Mouse (Mus musculus) fibroblast of lung, adult 2 months (primary cell): ENCODE data around the gene Galntl6.

Source experiments
- DNase-seq: peaks from one replicate; pipeline ENCODE4 v3.0.0-alpha.2; 2011; ENCODE audit warnings: low read depth

Galntl6 gene

GRCm38 (mm10) chr8:57842462-57843391, 1069.7 kb downstream of the Galntl6 start:
- no peak for DNase-seq

- DNase-seq: no peak
Measured at GRCm38 (mm10) chr8:57841446-57841845, 1071.0 kb downstream of the Galntl6 start.

- DNase-seq: no peak
Measured at GRCm38 (mm10) chr8:57837384-57837783, 1075.1 kb downstream of the Galntl6 start.

- DNase-seq: no peak
Measured at GRCm38 (mm10) chr8:57836981-57837380, 1075.5 kb downstream of the Galntl6 start.

- DNase-seq: no peak
Measured at GRCm38 (mm10) chr8:57836201-57836883, 1076.1 kb downstream of the Galntl6 start.

- no peak for DNase-seq
Measured at GRCm38 (mm10) chr8:57823151-57823550, 1089.3 kb downstream of the Galntl6 start.

- DNase-seq: no peak
Measured at GRCm38 (mm10) chr8:57816034-57816433, 1096.4 kb downstream of the Galntl6 start.

GRCm38 (mm10) chr8:57807060-57807459, 1105.4 kb downstream of the Galntl6 start:
- no peak for DNase-seq

- no peak for DNase-seq
Measured at GRCm38 (mm10) chr8:57805094-57805493, 1107.3 kb downstream of the Galntl6 start.

- DNase-seq: no peak
Measured at GRCm38 (mm10) chr8:57803821-57804220, 1108.6 kb downstream of the Galntl6 start.

- DNase-seq: no peak
Measured at GRCm38 (mm10) chr8:57801197-57801596, 1111.2 kb downstream of the Galntl6 start.

GRCm38 (mm10) chr8:57800327-57800726, 1112.1 kb downstream of the Galntl6 start:
- peak; percentile 75 for DNase-seq

- DNase-seq: peak; percentile 32
Measured at GRCm38 (mm10) chr8:57799797-57800204, 1112.6 kb downstream of the Galntl6 start.

- no peak for DNase-seq
Measured at GRCm38 (mm10) chr8:57793455-57793854, 1119.0 kb downstream of the Galntl6 start.

- DNase-seq: no peak
Measured at GRCm38 (mm10) chr8:57792246-57792645, 1120.2 kb downstream of the Galntl6 start.

- peak; percentile 11 for DNase-seq
Measured at GRCm38 (mm10) chr8:57791309-57791721, 1121.1 kb downstream of the Galntl6 start.

- DNase-seq: no peak
Measured at GRCm38 (mm10) chr8:57779551-57779950, 1132.9 kb downstream of the Galntl6 start.

GRCm38 (mm10) chr8:57777988-57778721, 1134.3 kb downstream of the Galntl6 start:
- no peak for DNase-seq

- DNase-seq: no peak
Measured at GRCm38 (mm10) chr8:57776723-57777122, 1135.7 kb downstream of the Galntl6 start.

- DNase-seq: no peak
Measured at GRCm38 (mm10) chr8:57772732-57773265, 1139.6 kb downstream of the Galntl6 start.

- DNase-seq: no peak
Measured at GRCm38 (mm10) chr8:57767541-57767940, 1144.9 kb downstream of the Galntl6 start.

- DNase-seq: no peak
Measured at GRCm38 (mm10) chr8:57766471-57767065, 1145.9 kb downstream of the Galntl6 start.
